Mouse (Mus musculus): ENCODE data around the gene Slc6a6. TPM values are rescaled to one million over a fixed set of nuclear protein-coding genes. Genes with fewer than 3 reads are reported as not detected.

Slc6a6 gene
- polyA plus RNA-seq, 1 experiment from 2014 or later: 59.5 TPM

- Histone ChIP-seq H3K9ac (ENCODE audit: low read length) (no peak overlapping the region; the same call in 1 of the 2 replicates), H3K36me3 (ENCODE audit: control insufficient read depth, insufficient read depth, low read length) (peaks cover 9% of the 10 kb centered on the region), H3K4me1 (ENCODE audit: control insufficient read depth, insufficient read depth, low read length) (no peaks in the 10 kb centered on the region), H3K27ac (ENCODE audit: low read length) (no peak overlapping the region; the same call in 1 of the 2 replicates), H3K9me3 (replicated peaks; ENCODE audit: control insufficient read depth, low read length) (no peaks in the 10 kb centered on the region), H3K4me3 (replicated peaks; ENCODE audit: low read length) (no peak overlapping the region), H3K27me3 (ENCODE audit: control insufficient read depth, insufficient read depth, low read length) (no peaks in the 10 kb centered on the region), H3K4me2 (ENCODE audit: low read depth, low read length) (no peak overlapping the region)
- 60% methylated on average over 6 of the region's 6 CpGs for WGBS
- no peak for ATAC-seq (ENCODE audit: insufficient read depth, low FRiP score)
Observed at GRCm38 (mm10) chr6:91754098-91754497, 70.2 kb downstream of the Slc6a6 start.

DNA sequence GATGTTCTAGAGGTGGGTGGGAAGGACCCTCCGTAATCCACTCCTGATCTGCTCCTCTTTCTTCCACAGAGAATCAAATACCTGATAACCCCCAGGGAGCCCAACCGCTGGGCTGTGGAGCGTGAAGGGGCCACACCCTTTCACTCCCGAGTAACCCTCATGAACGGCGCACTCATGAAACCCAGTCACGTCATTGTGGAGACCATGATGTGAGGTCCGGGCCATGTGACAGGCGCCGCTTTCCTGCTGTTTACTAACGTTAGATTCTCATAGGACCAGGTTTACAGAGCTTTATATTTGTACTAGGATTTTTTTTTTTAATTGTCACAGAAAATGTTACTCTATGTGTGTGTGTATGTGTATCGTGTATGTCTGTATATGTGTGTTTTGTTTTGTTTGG, 71.0 kb downstream of the Slc6a6 start:
- H3K4me1 ChIP-seq (ENCODE audit: control insufficient read depth, insufficient read depth, low read length): no peaks in the 10 kb centered on the region
- H3K9ac ChIP-seq (ENCODE audit: low read length): no peak overlapping the region
- H3K27ac ChIP-seq (ENCODE audit: low read length): no peak overlapping the region
- peaks cover 9% of the 10 kb centered on the region; the same call in 1 of the 2 replicates for H3K36me3 ChIP-seq (ENCODE audit: control insufficient read depth, insufficient read depth, low read length)
- H3K9me3 ChIP-seq (replicated peaks; ENCODE audit: control insufficient read depth, low read length): no peaks in the 10 kb centered on the region
- H3K4me2 ChIP-seq (ENCODE audit: low read depth, low read length): no peak overlapping the region
- 84% methylated on average over 12 of the region's 12 CpGs for WGBS
- H3K27me3 ChIP-seq (ENCODE audit: control insufficient read depth, insufficient read depth, low read length): no peaks in the 10 kb centered on the region
- no peak for ATAC-seq (ENCODE audit: insufficient read depth, low FRiP score)
- H3K4me3 ChIP-seq (replicated peaks; ENCODE audit: low read length): no peak overlapping the region

DNA sequence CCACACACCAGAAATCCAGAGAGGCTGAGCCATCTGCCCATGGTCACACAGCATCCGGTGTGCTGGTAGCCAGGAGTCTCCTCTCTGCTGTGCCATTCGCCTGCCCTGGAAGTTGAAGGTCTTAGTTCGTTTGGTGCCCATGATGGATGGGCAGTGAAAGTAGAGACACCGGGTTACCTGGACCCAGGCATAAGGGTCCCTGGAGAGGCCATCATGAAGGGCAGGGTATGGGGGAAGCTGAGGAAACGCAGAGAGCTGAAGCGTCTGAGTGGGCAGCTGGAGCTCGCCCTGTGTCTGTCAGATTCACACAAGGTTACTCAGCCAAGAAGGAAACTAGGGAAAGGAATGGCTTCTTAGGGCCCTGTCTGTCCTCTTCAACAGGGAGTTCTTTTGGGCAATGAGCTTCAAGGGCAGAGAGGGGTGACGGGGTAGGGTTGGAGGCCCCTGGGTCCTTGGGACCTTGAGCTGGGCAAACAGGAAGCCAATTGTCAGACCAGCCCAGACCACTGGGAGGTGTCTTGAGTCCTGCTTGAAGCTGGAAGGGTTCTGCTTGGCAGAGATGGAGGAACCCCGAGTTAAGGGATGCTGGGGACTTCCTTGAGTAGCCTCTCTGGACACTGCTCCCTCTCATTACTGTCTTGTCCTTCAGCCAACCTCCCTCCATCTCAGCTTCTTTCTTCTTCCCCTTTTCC, 78.3 kb downstream of the Slc6a6 start:
- 69% methylated on average over 9 of the region's 9 CpGs for WGBS
- Histone ChIP-seq H3K4me2 (ENCODE audit: low read depth, low read length) (no peak overlapping the region), H3K27me3 (ENCODE audit: control insufficient read depth, insufficient read depth, low read length) (no peaks in the 10 kb centered on the region), H3K9me3 (replicated peaks; ENCODE audit: control insufficient read depth, low read length) (no peaks in the 10 kb centered on the region), H3K9ac (ENCODE audit: low read length) (no peak overlapping the region), H3K27ac (ENCODE audit: low read length) (no peak overlapping the region), H3K4me1 (ENCODE audit: control insufficient read depth, insufficient read depth, low read length) (no peaks in the 10 kb centered on the region), H3K4me3 (replicated peaks; ENCODE audit: low read length) (no peak overlapping the region), H3K36me3 (ENCODE audit: control insufficient read depth, insufficient read depth, low read length) (no peaks in the 10 kb centered on the region)
- no peak for ATAC-seq (ENCODE audit: insufficient read depth, low FRiP score)

DNA sequence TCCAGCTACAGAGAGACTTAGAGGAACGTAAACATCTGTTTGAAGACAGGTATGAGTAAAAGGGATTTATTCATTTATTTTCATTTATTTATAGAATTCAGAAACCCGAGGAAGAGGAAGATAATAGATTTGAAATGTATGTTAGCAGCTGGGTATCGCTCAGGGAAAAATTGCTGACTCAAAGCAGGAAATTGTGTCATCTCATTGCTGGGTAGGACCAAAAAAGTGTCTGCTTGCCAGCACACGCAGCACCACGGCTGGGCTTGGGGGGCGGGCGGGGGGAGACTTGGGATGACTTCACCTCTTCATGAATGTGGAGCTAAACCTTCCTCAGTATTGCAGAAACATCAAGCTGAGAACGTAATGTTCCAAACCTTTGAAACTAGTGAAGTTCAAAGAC, 83.7 kb downstream of the Slc6a6 start:
- Histone ChIP-seq H3K4me2 (ENCODE audit: low read depth, low read length) (no peak overlapping the region), H3K27me3 (ENCODE audit: control insufficient read depth, insufficient read depth, low read length) (no peaks in the 10 kb centered on the region), H3K27ac (ENCODE audit: low read length) (no peak overlapping the region), H3K36me3 (ENCODE audit: control insufficient read depth, insufficient read depth, low read length) (no peaks in the 10 kb centered on the region), H3K4me3 (replicated peaks; ENCODE audit: low read length) (no peak overlapping the region), H3K4me1 (ENCODE audit: control insufficient read depth, insufficient read depth, low read length) (no peaks in the 10 kb centered on the region), H3K9me3 (replicated peaks; ENCODE audit: control insufficient read depth, low read length) (peaks cover 4% of the 10 kb centered on the region; the same call in 1 of the 2 replicates), H3K9ac (ENCODE audit: low read length) (no peak overlapping the region)
- no peak for ATAC-seq (ENCODE audit: insufficient read depth, low FRiP score)
- WGBS: 69% methylated on average over 8 of the region's 8 CpGs

DNA sequence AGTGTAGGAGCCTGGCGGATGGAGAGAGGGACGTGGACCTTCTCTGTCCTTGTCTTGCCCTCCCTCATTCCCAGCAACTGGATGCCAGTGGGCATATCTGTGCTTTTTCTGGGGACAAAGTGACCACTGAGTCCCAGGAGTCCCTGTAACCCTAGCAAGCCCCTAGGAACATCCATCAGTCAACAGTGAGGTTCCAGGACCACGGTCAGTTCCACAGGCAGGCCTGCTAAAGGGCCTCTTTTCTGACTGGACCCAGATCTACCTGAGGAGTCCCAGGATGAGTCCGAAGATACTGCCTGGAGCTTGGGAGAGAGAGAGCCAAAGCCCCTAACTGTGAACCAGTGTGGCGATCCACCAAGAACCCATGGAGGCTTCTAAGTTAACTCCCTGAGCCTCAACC, 90.1 kb downstream of the Slc6a6 start:
- Histone ChIP-seq H3K4me1 (ENCODE audit: control insufficient read depth, insufficient read depth, low read length) (no peaks in the 10 kb centered on the region), H3K27me3 (ENCODE audit: control insufficient read depth, insufficient read depth, low read length) (no peaks in the 10 kb centered on the region), H3K36me3 (ENCODE audit: control insufficient read depth, insufficient read depth, low read length) (no peaks in the 10 kb centered on the region), H3K4me2 (ENCODE audit: low read depth, low read length) (no peak overlapping the region), H3K27ac (ENCODE audit: low read length) (no peak overlapping the region), H3K4me3 (replicated peaks; ENCODE audit: low read length) (no peak overlapping the region), H3K9me3 (replicated peaks; ENCODE audit: control insufficient read depth, low read length) (peaks cover 4% of the 10 kb centered on the region; the same call in 1 of the 2 replicates), H3K9ac (ENCODE audit: low read length) (no peak overlapping the region)
- ATAC-seq (ENCODE audit: insufficient read depth, low FRiP score): no peak
- WGBS: 60% methylated on average over 5 of the region's 5 CpGs

DNA sequence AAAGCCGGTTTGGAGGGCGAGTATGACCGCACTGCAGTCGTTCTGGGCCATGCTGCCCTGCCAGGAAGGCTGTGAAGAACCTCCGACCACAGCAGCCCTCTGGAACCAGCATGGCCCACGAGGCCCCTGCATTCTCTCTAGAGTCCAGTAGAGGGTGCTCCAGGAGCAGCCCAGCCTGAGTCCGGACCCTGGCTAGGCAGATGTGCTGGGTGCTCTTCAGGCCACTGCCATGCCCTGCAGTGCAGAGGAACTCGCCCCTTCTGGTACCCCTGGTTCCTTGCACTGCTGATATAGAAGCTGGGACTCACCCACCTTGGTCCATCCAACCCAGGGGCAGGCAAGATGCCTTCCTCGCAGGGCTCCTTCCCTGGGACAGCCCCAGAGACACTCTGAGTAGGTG, 92.7 kb downstream of the Slc6a6 start:
- ATAC-seq (ENCODE audit: insufficient read depth, low FRiP score): 0 out of 2 replicates have a peak, but pooled peaks have one; percentile 53
- Histone ChIP-seq H3K27ac (ENCODE audit: low read length) (no peak overlapping the region), H3K36me3 (ENCODE audit: control insufficient read depth, insufficient read depth, low read length) (no peaks in the 10 kb centered on the region), H3K4me2 (ENCODE audit: low read depth, low read length) (no peak overlapping the region), H3K9me3 (replicated peaks; ENCODE audit: control insufficient read depth, low read length) (no peaks in the 10 kb centered on the region), H3K4me1 (ENCODE audit: control insufficient read depth, insufficient read depth, low read length) (no peaks in the 10 kb centered on the region), H3K4me3 (replicated peaks; ENCODE audit: low read length) (no peak overlapping the region), H3K9ac (ENCODE audit: low read length) (no peak overlapping the region), H3K27me3 (ENCODE audit: control insufficient read depth, insufficient read depth, low read length) (no peaks in the 10 kb centered on the region)
- WGBS: 13% methylated on average over 9 of the region's 9 CpGs

- no peaks in the 10 kb centered on the region for H3K36me3 ChIP-seq (ENCODE audit: control insufficient read depth, insufficient read depth, low read length)
- no peaks in the 10 kb centered on the region for H3K4me1 ChIP-seq (ENCODE audit: control insufficient read depth, insufficient read depth, low read length)
- H3K4me2 ChIP-seq (ENCODE audit: low read depth, low read length): no peak overlapping the region
- H3K9ac ChIP-seq (ENCODE audit: low read length): no peak overlapping the region
- H3K27ac ChIP-seq (ENCODE audit: low read length): no peak overlapping the region
- H3K4me3 ChIP-seq (replicated peaks; ENCODE audit: low read length): no peak overlapping the region
- no peak for ATAC-seq (ENCODE audit: insufficient read depth, low FRiP score)
- WGBS: 52% methylated on average over 8 of the region's 9 CpGs
- H3K9me3 ChIP-seq (replicated peaks; ENCODE audit: control insufficient read depth, low read length): no peaks in the 10 kb centered on the region
- H3K27me3 ChIP-seq (ENCODE audit: control insufficient read depth, insufficient read depth, low read length): no peaks in the 10 kb centered on the region
Observed at GRCm38 (mm10) chr6:91779206-91779605, 95.4 kb downstream of the Slc6a6 start.

- Histone ChIP-seq H3K4me2 (ENCODE audit: low read depth, low read length) (no peak overlapping the region), H3K4me1 (ENCODE audit: control insufficient read depth, insufficient read depth, low read length) (no peaks in the 10 kb centered on the region), H3K9ac (ENCODE audit: low read length) (no peak overlapping the region), H3K27me3 (ENCODE audit: control insufficient read depth, insufficient read depth, low read length) (no peaks in the 10 kb centered on the region), H3K36me3 (ENCODE audit: control insufficient read depth, insufficient read depth, low read length) (no peaks in the 10 kb centered on the region), H3K27ac (ENCODE audit: low read length) (no peak overlapping the region), H3K9me3 (replicated peaks; ENCODE audit: control insufficient read depth, low read length) (no peaks in the 10 kb centered on the region), H3K4me3 (replicated peaks; ENCODE audit: low read length) (no peak overlapping the region)
- WGBS: 71% methylated on average over 3 of the region's 3 CpGs
- ATAC-seq (ENCODE audit: insufficient read depth, low FRiP score): no peak
Observed at GRCm38 (mm10) chr6:91785018-91785417, 101.2 kb downstream of the Slc6a6 start.

- Histone ChIP-seq H3K27ac (ENCODE audit: low read length) (no peak overlapping the region), H3K36me3 (ENCODE audit: control insufficient read depth, insufficient read depth, low read length) (no peaks in the 10 kb centered on the region), H3K9ac (ENCODE audit: low read length) (no peak overlapping the region), H3K4me1 (ENCODE audit: control insufficient read depth, insufficient read depth, low read length) (no peaks in the 10 kb centered on the region), H3K9me3 (replicated peaks; ENCODE audit: control insufficient read depth, low read length) (no peaks in the 10 kb centered on the region), H3K4me3 (replicated peaks; ENCODE audit: low read length) (no peak overlapping the region), H3K4me2 (ENCODE audit: low read depth, low read length) (no peak overlapping the region), H3K27me3 (ENCODE audit: control insufficient read depth, insufficient read depth, low read length) (no peaks in the 10 kb centered on the region)
- WGBS: 71% methylated on average over 9 of the region's 9 CpGs
- ATAC-seq (ENCODE audit: insufficient read depth, low FRiP score): no peak
Observed at GRCm38 (mm10) chr6:91788311-91788798, 104.5 kb downstream of the Slc6a6 start.

Data from stomach, embryonic 16.5 days (tissue).